Mouse (Mus musculus): ENCODE measurements around the gene Slc24a5.
"Not testable (repeated sequence)": the region's sequence is repeated elsewhere in the genome, so short reads cannot be mapped to it uniquely, and the experiment has no call there.

The Slc24a5 gene

GRCm38 (mm10) chr2:125067894-125068293, at the start of gene Slc24a5:
Gene Slc24a5 (plus strand): TSS chr2:125068124.
- in situ Hi-C loops (cut with MboI; ENCODE audit: low sequenced_read_pairs): no loop called here

- in situ Hi-C loops (cut with MboI; ENCODE audit: low sequenced_read_pairs): no loop called here
These were observed 43.5 kb upstream of the Slc24a5 start for GRCm38 (mm10) chr2:125024386-125024785.

GRCm38 (mm10) chr2:125026358-125027000, 41.4 kb upstream of the Slc24a5 start:
- in situ Hi-C loops (cut with MboI; ENCODE audit: low sequenced_read_pairs): no loop called here

- in situ Hi-C loops (cut with MboI; ENCODE audit: low sequenced_read_pairs): no loop called here
These were observed 37.3 kb upstream of the Slc24a5 start for GRCm38 (mm10) chr2:125030591-125030990.

- in situ Hi-C loops (cut with MboI; ENCODE audit: low sequenced_read_pairs): no loop called here
These were observed 36.8 kb upstream of the Slc24a5 start for GRCm38 (mm10) chr2:125031111-125031510.

- in situ Hi-C loops (cut with MboI; ENCODE audit: low sequenced_read_pairs): no loop called here
These were observed 36.2 kb upstream of the Slc24a5 start for GRCm38 (mm10) chr2:125031562-125032257.

GRCm38 (mm10) chr2:125032258-125032973, 35.5 kb upstream of the Slc24a5 start:
- in situ Hi-C loops (cut with MboI; ENCODE audit: low sequenced_read_pairs): no loop called here

- in situ Hi-C loops (cut with MboI; ENCODE audit: low sequenced_read_pairs): no loop called here
These were observed 34.7 kb upstream of the Slc24a5 start for GRCm38 (mm10) chr2:125033042-125033743.

- in situ Hi-C loops (cut with MboI; ENCODE audit: low sequenced_read_pairs): no loop called here
These were observed 12.5 kb upstream of the Slc24a5 start for GRCm38 (mm10) chr2:125055316-125055903.

GRCm38 (mm10) chr2:125057250-125057815, 10.6 kb upstream of the Slc24a5 start:
- in situ Hi-C loops (cut with MboI; ENCODE audit: low sequenced_read_pairs): no loop called here

GRCm38 (mm10) chr2:125061451-125061850, 6.5 kb upstream of the Slc24a5 start:
- in situ Hi-C loops (cut with MboI; ENCODE audit: low sequenced_read_pairs): no loop called here

- in situ Hi-C loops (cut with MboI; ENCODE audit: low sequenced_read_pairs): no loop called here
These were observed 5.0 kb upstream of the Slc24a5 start for GRCm38 (mm10) chr2:125062944-125063343.

GRCm38 (mm10) chr2:125067373-125067772, 551 bp upstream of the Slc24a5 start:
- in situ Hi-C loops (cut with MboI; ENCODE audit: low sequenced_read_pairs): no loop called here

- in situ Hi-C loops (cut with MboI; ENCODE audit: low sequenced_read_pairs): no loop called here
These were observed 772 bp downstream of the Slc24a5 start for GRCm38 (mm10) chr2:125068696-125069095.

GRCm38 (mm10) chr2:125073056-125073780, 5.3 kb downstream of the Slc24a5 start:
- in situ Hi-C loops (cut with MboI; ENCODE audit: low sequenced_read_pairs): no loop called here

GRCm38 (mm10) chr2:125083879-125084278, 16.0 kb downstream of the Slc24a5 start:
- in situ Hi-C loops (cut with MboI; ENCODE audit: low sequenced_read_pairs): no loop called here

GRCm38 (mm10) chr2:125088757-125089156, 20.8 kb downstream of the Slc24a5 start:
- in situ Hi-C loops (cut with MboI; ENCODE audit: low sequenced_read_pairs): no loop called here

- in situ Hi-C loops (cut with MboI; ENCODE audit: low sequenced_read_pairs): not testable (repeated sequence)
These were observed 24.2 kb downstream of the Slc24a5 start for GRCm38 (mm10) chr2:125092123-125092522.

GRCm38 (mm10) chr2:125104491-125104890, 36.6 kb downstream of the Slc24a5 start:
- in situ Hi-C loops (cut with MboI; ENCODE audit: low sequenced_read_pairs): not testable (repeated sequence)

- in situ Hi-C loops (cut with MboI; ENCODE audit: low sequenced_read_pairs): not testable (repeated sequence)
These were observed 38.6 kb downstream of the Slc24a5 start for GRCm38 (mm10) chr2:125106536-125106935.

Measured in CH12F3 (cell line).